Mouse (Mus musculus) spleen, adult 2 months (tissue): Measurements from ENCODE around the gene Syt1. TPM values are rescaled to one million over a fixed set of nuclear protein-coding genes. Genes with fewer than 3 reads are reported as not detected.
A peak's percentile ranks its signal among the peaks of the same experiment; 100 is the strongest.

ENCODE experiments used
- DNase-seq, 2 experiments: peaks; one replicate each; pipeline versions ENCODE4 v3.0.0 to v3.0.0-alpha.2; 2012 to 2021; ENCODE audit warnings: low spot score in 2 of 2, low read depth in 1 of 2
- H3K27ac ChIP-seq: fragments of 200-500 bp; 2 replicates; pipeline ENCODE4 v1.5.1; 2012; ENCODE audit warnings: low read length, inconsistent platforms; ENCODE audit not compliant: insufficient read depth
- H3K27me3 ChIP-seq: fragments of 200-500 bp; 2 replicates; pipeline ENCODE4 v1.6.1; 2012; ENCODE audit warnings: mild to moderate bottlenecking, moderate library complexity, low read length, inconsistent platforms; ENCODE audit not compliant: control insufficient read depth, insufficient read depth
- H3K36me3 ChIP-seq: fragments of 200-500 bp; 2 replicates; pipeline ENCODE4 v1.6.1; 2012; ENCODE audit warnings: mild to moderate bottlenecking, low read length, inconsistent platforms; ENCODE audit not compliant: control insufficient read depth, insufficient read depth
- H3K4me1 ChIP-seq: fragments of 200-500 bp; 2 replicates; pipeline ENCODE4 v1.6.1; 2011; ENCODE audit warnings: inconsistent platforms; ENCODE audit not compliant: control insufficient read depth, insufficient read depth, insufficient read length
- H3K4me3 ChIP-seq: fragments of 200-500 bp; 2 replicates; pipeline ENCODE4 v1.5.1; 2011; ENCODE audit warnings: mild to moderate bottlenecking, inconsistent platforms; ENCODE audit not compliant: insufficient read depth, insufficient read length; ENCODE audit errors: extremely low read depth
- CTCF ChIP-seq: fragments of 200-500 bp; IDR thresholded peaks from 2 replicates; pipeline ENCODE4 v1.5.1; 2011; ENCODE audit warnings: mild to moderate bottlenecking, inconsistent platforms; ENCODE audit not compliant: insufficient read depth, insufficient read length, insufficient replicate concordance; ENCODE audit errors: extremely low read depth
- POLR2A ChIP-seq: fragments of 200-500 bp; IDR thresholded peaks from 2 replicates; pipeline ENCODE4 v1.6.1; 2011; ENCODE audit warnings: low read depth, low read length, inconsistent platforms
- WGBS: fragments of 180-500 bp; shearing (Covaris S2); methylation state at CpG from one replicate; pipeline ENCODE4 v1.1.7; 2018; 5-methylcytosine and 5-hydroxymethylcytosine counted together
- polyA plus RNA-seq: library from polyadenylated mRNA; depleted of rRNA; stranded (reverse); fragments of >200 nt; gene quantifications from 2 replicates; pipeline ENCODE4 v1.2.3, GENCODE M21; 2012

The Syt1 gene
- polyA plus RNA-seq, 1 experiment, result 0.44 TPM

DNA sequence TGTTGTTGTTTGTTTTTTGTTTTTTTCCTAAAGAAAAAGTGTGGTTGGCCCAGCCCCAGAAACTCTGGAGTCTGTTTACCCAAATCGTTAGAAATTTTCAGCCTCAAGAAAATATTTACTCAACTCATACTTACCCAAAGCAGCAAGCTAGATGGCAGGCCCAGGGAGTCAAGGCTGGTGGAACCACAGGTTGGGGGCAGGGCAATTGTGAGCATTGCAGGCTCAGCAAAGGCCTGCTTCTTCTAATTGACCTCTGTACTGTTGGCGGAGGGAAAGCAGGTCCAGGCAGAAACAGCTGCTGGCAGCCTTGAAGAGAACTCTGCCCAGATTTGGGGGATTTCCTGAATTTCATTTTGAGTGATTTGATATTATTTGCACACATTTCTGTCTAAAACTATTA is 557.2 kb downstream of the Syt1 start:
- TF ChIP-seq POLR2A, result no peak
- no peak for TF ChIP-seq CTCF

DNA sequence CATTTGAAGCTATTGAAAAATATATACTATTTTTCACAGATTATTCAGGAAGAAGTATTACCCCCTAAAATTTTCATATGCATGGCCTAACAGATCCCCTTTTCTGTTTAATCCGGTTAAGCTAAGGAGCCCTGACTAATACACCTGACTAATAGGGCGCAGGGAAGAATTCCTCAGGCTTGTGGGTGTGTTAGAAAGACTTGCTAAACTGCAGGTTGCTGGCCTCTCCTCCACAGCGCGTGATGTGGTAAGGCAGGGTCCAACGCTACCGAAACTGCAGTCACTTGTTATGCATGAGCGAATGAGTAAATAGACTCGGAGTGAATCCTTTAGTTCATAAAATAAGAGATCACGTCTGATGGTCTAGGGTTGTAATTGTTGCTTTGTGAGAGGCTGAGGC is 558.4 kb downstream of the Syt1 start:
- H3K4me1 ChIP-seq, result no peaks in the 10 kb centered on the region
- 95% methylated on average over 9 of the region's 9 CpGs for WGBS
- no peak for DNase-seq
- H3K36me3 ChIP-seq, result no peaks in the 10 kb centered on the region
- no peak overlapping the region for H3K27ac ChIP-seq
- H3K27me3 ChIP-seq, result no peaks in the 10 kb centered on the region
- TF ChIP-seq POLR2A (no peak), CTCF (no peak)
- H3K4me3 ChIP-seq, result no peak overlapping the region

More for the DNA sequence above, 557.2 kb downstream of the Syt1 start:
- Histone ChIP-seq H3K27me3 (no peaks in the 10 kb centered on the region), H3K4me1 (no peaks in the 10 kb centered on the region), H3K4me3 (no peak overlapping the region), H3K27ac (no peak overlapping the region), H3K36me3 (no peaks in the 10 kb centered on the region)
- WGBS, result 73% methylated on average over 2 of the region's 2 CpGs
- peak in 1 of 2 experiments; percentile 5 for DNase-seq

DNA sequence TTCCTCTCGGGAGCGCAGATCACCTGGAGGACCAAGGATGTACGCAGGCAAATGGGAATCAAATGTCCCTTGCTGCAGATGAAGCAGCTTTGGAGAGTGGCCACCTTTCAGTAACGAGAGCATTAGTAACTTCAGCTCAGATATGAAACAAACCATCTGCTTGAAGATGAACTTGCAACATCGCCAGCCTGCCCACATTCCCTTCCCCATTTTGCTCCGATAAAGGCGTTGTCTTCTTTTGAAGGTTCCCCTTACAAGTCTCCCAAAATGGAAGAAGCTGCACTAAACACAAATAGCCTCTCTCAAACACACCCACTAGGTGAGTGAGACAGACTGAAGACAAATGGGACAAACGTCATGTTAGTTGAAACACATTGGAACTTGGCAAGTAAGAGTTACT is 559.3 kb downstream of the Syt1 start:
- no peak for TF ChIP-seq POLR2A
- TF ChIP-seq CTCF, result no peak
- 91% methylated on average over 8 of the region's 8 CpGs for WGBS
- Histone ChIP-seq H3K27ac (no peak overlapping the region), H3K4me1 (no peaks in the 10 kb centered on the region), H3K36me3 (no peaks in the 10 kb centered on the region), H3K27me3 (no peaks in the 10 kb centered on the region; the same call in 1 of the 2 replicates), H3K4me3 (no peak overlapping the region)
- no peak for DNase-seq

DNA sequence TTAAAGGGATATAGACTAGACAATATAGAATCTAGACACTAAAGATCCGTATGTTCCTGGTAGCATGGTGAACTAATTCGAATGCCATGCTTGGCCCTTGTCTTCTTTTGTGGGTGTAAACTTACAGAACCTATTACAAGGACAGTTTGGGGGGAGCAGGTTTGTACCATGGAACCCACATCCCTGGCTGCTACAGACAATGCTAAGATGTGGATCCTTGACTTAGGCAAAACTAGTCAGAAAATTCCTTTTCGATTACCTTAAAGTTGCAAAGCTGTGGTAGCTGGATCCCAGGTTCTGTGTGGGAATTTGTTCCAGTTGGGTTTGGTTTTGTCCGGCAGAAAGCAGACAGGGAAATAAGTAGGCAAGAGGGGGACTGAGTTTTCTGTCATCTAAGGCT is 560.4 kb downstream of the Syt1 start:
- no peaks in the 10 kb centered on the region; the same call in 1 of the 2 replicates for H3K27me3 ChIP-seq
- DNase-seq, result no peak
- no peaks in the 10 kb centered on the region for H3K4me1 ChIP-seq
- no peak overlapping the region for H3K4me3 ChIP-seq
- 89% methylated on average over 4 of the region's 4 CpGs for WGBS
- no peaks in the 10 kb centered on the region for H3K36me3 ChIP-seq
- H3K27ac ChIP-seq, result no peak overlapping the region
- TF ChIP-seq POLR2A, result no peak
- TF ChIP-seq CTCF, result no peak

DNA sequence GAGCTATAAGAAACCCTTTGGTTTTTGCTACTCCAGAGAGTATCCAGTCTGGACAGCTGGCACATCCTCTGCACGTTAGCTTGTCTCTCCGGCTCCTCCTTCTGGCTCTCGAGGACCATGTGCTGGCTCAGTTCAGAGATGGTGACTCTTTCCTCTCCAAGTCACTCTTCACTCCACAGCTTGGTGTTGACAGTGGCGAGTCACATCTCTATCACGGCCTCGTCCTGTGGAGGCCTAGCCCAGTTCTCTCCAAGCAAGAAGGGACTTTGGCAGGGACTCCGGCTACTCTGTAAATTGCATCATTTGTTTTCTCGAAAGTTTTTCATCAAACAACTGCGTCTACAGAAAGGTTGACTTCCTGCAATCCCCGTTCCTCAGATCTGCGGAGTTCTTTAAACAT is 562.4 kb downstream of the Syt1 start:
- DNase-seq, result no peak
- Histone ChIP-seq H3K4me3 (no peak overlapping the region), H3K4me1 (no peaks in the 10 kb centered on the region), H3K27ac (no peak overlapping the region), H3K27me3 (no peaks in the 10 kb centered on the region; the same call in 1 of the 2 replicates), H3K36me3 (no peaks in the 10 kb centered on the region)
- TF ChIP-seq POLR2A (no peak), CTCF (no peak)
- WGBS, result 86% methylated on average over 11 of the region's 11 CpGs
